In genomic region chr3:139076059-139076455, GRCm38 (mm10) we compare ENCODE assay signal across 8 mouse cellular contexts. TPM values are rescaled to one million over a fixed set of nuclear protein-coding genes. Genes with fewer than 3 reads are reported as not detected.
DNase-seq lines count a peak whose midpoint lies in the region; ATAC-seq lines count a peak whose summit lies in the region.

No protein-coding gene starts in this region.

- H3K9ac ChIP-seq in lung, embryonic 16.5 days (ENCODE audit: low read length), result peak overlapping the region; percentile 90
- peak overlapping the region; percentile 88 for H3K9ac ChIP-seq in intestine, embryonic 16.5 days (ENCODE audit: low read depth, low read length)

- H3K27ac ChIP-seq in lung, embryonic 16.5 days (ENCODE audit: low read length), result peak overlapping the region; percentile 88; the same call in 1 of the 2 replicates
- peak overlapping the region; percentile 92; the same call in 1 of the 2 replicates for H3K27ac ChIP-seq in intestine, embryonic 16.5 days (ENCODE audit: low read length)

- ATAC-seq in lung, embryonic 16.5 days (ENCODE audit: low read depth), result no peak
- ATAC-seq in intestine, embryonic 16.5 days, result no peak

- no peak for DNase-seq in lung, postnatal 36 days
- peak; percentile 42 for DNase-seq in embryo, embryonic 10.5 days (ENCODE audit: low spot score)
- peak; percentile 37 for DNase-seq in naive thymus-derived CD4-positive, alpha-beta T cell, adult 2 months (ENCODE audit: low read depth)
- DNase-seq in layer of hippocampus, adult 9-10 months (ENCODE audit: low spot score), result no peak
- DNase-seq in lung, postnatal 4 days, result no peak
- DNase-seq in urinary bladder, adult 18-20 months (ENCODE audit: low spot score in 2 of 2), result no peak

- H3K27me3 ChIP-seq in lung, embryonic 16.5 days (ENCODE audit: control insufficient read depth, insufficient read depth, low read depth, low read length), result no peaks in the 10 kb centered on the region
- H3K27me3 ChIP-seq in intestine, embryonic 16.5 days (replicated peaks; ENCODE audit: control insufficient read depth, insufficient read depth, low read length), result no peaks in the 10 kb centered on the region

- H3K4me3 ChIP-seq in lung, embryonic 16.5 days (ENCODE audit: low read length), result peak overlapping the region; percentile 94
- H3K4me3 ChIP-seq in intestine, embryonic 16.5 days (ENCODE audit: low read length), result peak overlapping the region; percentile 98

- peaks cover 2% of the 10 kb centered on the region; the same call in 1 of the 2 replicates for H3K9me3 ChIP-seq in lung, embryonic 16.5 days (ENCODE audit: control insufficient read depth, low read length)
- no peaks in the 10 kb centered on the region for H3K9me3 ChIP-seq in intestine, embryonic 16.5 days (ENCODE audit: control insufficient read depth, low read length)

- peak overlapping the region; percentile 95 for H3K4me2 ChIP-seq in lung, embryonic 16.5 days (ENCODE audit: low read depth, low read length)
- H3K4me2 ChIP-seq in intestine, embryonic 16.5 days (ENCODE audit: low read depth, low read length), result peak overlapping the region; percentile 92

- H3K4me1 ChIP-seq in lung, embryonic 16.5 days (replicated peaks; ENCODE audit: control insufficient read depth, insufficient read depth, low read length), result peaks cover 10% of the 10 kb centered on the region
- H3K4me1 ChIP-seq in intestine, embryonic 16.5 days (ENCODE audit: control insufficient read depth, insufficient read depth, low read length), result no peaks in the 10 kb centered on the region

- no peaks in the 10 kb centered on the region for H3K36me3 ChIP-seq in lung, embryonic 16.5 days (ENCODE audit: control insufficient read depth, insufficient read depth, low read length)
- no peaks in the 10 kb centered on the region for H3K36me3 ChIP-seq in intestine, embryonic 16.5 days (ENCODE audit: control insufficient read depth, insufficient read depth, low read length)

- 6% methylated on average over 7 of the region's 7 CpGs for WGBS in lung, embryonic 16.5 days
- 10% methylated on average over 7 of the region's 7 CpGs for WGBS in intestine, embryonic 16.5 days

RNA-seq across cellular contexts. Expression of gene Rap1gds1, which starts 1.1 kb away (rescaled TPM):
- 57.9 and 60.7 TPM in 2 replicates for polyA plus RNA-seq in lung, embryonic 16.5 days (2015; fragmentation: Nextera tagmentation; extraction: Ambion mirVana)
- 42.6 and 44.4 TPM in 2 replicates for polyA plus RNA-seq in intestine, embryonic 16.5 days (2015; fragmentation: Nextera tagmentation; extraction: Ambion mirVana)

Comparison
In these comparisons a context has a peak if more than half of its experiments do, and no peak if none do; other contexts are left out.
1. DNase-seq: peak in embryo, embryonic 10.5 days (single experiment) and naive thymus-derived CD4-positive, alpha-beta T cell, adult 2 months (single experiment); none in lung, postnatal 36 days (single experiment), layer of hippocampus, adult 9-10 months (single experiment), lung, postnatal 4 days (0 of 2) and urinary bladder, adult 18-20 months (0 of 2).